Mouse (Mus musculus): ENCODE results near the gene Vamp1. TPM values are rescaled to one million over a fixed set of nuclear protein-coding genes. Genes with fewer than 3 reads are reported as not detected.
A peak's percentile ranks its signal among the peaks of the same experiment; 100 is the strongest.
"Not testable (repeated sequence)": the region's sequence is repeated elsewhere in the genome, so short reads cannot be mapped to it uniquely, and the experiment has no call there.

The Vamp1 gene
- polyA plus RNA-seq, 1 experiment from 2014 or later: 11.3 TPM

DNA sequence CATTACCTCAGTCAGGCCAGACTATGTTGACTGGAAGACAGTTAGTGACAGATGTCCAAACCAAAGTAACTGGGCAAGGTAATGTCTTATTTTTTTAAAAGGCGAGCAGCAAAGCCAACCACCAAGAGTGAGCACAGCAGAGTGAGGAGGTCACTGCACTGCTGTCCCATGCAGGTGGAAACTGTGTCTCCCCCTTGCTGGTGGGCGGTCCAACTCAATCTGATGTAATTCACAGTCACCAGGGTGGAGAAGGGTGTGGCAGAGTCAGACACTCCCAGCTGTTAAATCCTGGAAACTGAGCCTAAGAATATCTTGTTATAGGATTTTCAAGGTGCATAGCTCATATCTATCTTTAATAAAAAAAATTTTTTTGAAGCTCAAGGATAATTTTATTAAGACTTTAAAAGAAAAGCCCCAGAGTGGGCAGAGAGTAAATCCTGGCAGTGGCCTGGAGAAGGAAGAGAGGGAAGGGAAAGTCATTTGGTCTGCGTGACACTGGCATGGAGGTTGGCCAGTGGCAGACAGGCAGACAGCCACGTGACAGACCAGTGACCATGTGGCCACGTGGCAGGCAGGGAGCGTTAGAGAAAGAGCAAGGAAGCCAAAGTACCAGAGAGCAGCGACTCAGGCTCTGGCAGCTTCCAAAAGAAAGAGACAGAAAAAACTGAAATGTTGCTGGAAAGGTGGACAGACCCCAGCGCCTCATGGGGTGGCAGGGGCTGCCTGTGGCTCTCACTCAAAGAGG, 41.0 kb downstream of the Vamp1 start:
- H3K36me3 ChIP-seq: no peaks in the 10 kb centered on the region
- WGBS: 77% methylated on average over 8 of the region's 8 CpGs

DNA sequence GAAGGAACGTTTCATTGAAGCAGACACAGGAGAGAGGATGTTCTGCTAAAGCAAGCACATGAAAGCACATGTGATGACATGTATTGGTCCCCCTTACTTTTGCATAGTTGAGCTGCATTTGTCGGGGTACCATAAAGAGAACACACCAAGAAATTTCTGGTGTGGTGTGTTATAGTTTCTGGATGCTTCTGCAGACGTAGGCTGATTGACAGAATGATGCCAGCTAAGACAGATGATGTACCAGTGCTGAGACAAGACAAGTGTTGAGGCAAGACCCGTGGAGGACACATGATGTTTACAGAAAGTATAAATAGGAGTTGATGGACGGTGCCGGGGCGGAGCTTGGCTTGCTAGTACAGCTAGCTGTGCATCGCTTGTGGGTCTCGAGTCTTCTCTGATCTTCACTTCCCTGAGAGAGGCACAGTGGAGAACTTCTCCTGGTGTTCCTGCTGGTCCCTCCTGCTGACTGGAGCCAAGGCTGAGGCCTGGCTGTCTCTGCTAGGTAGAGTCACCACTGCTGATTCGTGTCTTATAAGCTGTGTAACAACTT, 44.7 kb downstream of the Vamp1 start:
- Histone ChIP-seq H3K27me3 (no peaks in the 10 kb centered on the region), H3K36me3 (no peaks in the 10 kb centered on the region), H3K4me2 (no peak overlapping the region), H3K9ac (no peak overlapping the region), H3K4me1 (replicated peaks) (no peaks in the 10 kb centered on the region; the same call in 1 of the 2 replicates), H3K9me3 (no peaks in the 10 kb centered on the region), H3K27ac (no peak overlapping the region), H3K4me3 (no peak overlapping the region)
- no peak for ATAC-seq (ENCODE audit: low FRiP score)
- WGBS: 85% methylated on average over 10 of the region's 10 CpGs

More for the DNA sequence above, 41.0 kb downstream of the Vamp1 start:
- Histone ChIP-seq H3K9ac (no peak overlapping the region), H3K27me3 (no peaks in the 10 kb centered on the region), H3K4me2 (no peak overlapping the region), H3K4me1 (replicated peaks) (no peaks in the 10 kb centered on the region; the same call in 1 of the 2 replicates), H3K4me3 (no peak overlapping the region), H3K9me3 (no peaks in the 10 kb centered on the region), H3K27ac (no peak overlapping the region)
- no peak for ATAC-seq (ENCODE audit: low FRiP score)

DNA sequence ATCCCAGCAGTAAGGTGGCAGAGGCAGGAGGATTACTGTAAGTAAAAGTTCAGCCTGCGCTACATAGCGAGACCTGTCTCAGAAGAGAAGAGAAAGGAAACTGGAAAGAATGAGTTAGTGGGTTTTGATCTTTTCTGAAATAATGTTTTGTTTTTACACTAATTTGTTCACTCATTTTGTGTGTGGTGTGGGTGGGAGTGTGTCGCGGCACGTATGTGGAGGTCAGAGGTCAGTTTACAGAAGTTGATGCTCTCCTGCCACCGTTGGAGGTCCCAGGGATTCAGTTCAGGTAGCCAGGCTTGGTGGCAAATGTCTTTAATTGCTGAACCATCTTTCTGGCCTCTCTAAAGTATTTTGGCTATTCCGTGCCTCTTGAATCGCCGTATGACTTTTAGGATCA, 48.9 kb downstream of the Vamp1 start:
- WGBS: 90% methylated on average over 9 of the region's 9 CpGs
- no peak overlapping the region for H3K4me2 ChIP-seq
- ATAC-seq (ENCODE audit: low FRiP score): no peak
- H3K27ac ChIP-seq: no peak overlapping the region
- no peak overlapping the region for H3K9ac ChIP-seq
- no peaks in the 10 kb centered on the region for H3K36me3 ChIP-seq
- no peaks in the 10 kb centered on the region for H3K9me3 ChIP-seq
- H3K4me3 ChIP-seq: no peak overlapping the region
- no peaks in the 10 kb centered on the region for H3K27me3 ChIP-seq
- no peaks in the 10 kb centered on the region; the same call in 1 of the 2 replicates for H3K4me1 ChIP-seq (replicated peaks)

DNA sequence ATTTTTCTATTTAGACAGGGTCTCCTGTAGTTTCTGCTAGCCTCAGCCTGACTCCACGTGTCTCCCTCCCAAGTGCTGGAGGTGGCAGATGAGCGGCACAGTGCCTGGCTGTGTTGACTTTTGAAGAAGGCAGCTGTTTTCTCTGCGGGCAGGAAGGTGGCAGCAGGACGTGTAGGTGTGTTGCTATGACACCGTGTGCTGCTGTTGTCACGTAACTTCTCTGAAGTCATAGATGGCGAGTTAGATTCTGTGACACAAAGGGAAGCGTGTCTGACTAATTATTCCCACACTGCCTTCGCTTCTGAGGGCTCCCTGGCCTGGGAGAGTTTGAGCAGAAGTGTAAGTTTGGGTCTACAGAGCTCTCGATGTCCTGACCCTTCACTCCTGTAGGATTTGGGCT, 49.9 kb downstream of the Vamp1 start:
- H3K9ac ChIP-seq: no peak overlapping the region
- WGBS: 57% methylated on average over 10 of the region's 10 CpGs
- H3K27ac ChIP-seq: no peak overlapping the region
- H3K4me2 ChIP-seq: no peak overlapping the region
- no peak for ATAC-seq (ENCODE audit: low FRiP score)
- no peaks in the 10 kb centered on the region; the same call in 1 of the 2 replicates for H3K4me1 ChIP-seq (replicated peaks)
- H3K36me3 ChIP-seq: no peaks in the 10 kb centered on the region
- no peaks in the 10 kb centered on the region for H3K9me3 ChIP-seq
- H3K4me3 ChIP-seq: no peak overlapping the region
- peaks cover 5% of the 10 kb centered on the region; the same call in 1 of the 2 replicates for H3K27me3 ChIP-seq

DNA sequence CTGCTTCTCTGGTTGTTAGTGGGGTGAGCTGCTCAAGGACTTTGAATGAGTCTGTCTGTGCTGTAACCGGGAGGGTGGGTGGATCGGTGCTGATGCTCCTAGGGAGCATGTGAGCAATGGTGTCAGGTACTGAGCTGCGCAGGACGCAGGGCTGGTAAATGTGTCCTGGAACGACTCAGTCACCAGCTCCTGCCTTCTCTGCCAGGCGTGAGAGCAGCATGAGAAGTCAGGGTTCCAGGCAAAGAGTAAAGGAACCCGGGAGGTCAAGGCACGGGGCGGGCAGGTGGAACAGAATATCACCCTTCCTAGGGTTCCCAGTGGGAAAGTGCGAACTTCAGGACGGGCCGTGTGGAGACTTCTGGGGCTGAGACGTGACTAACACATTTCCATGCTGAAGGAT, 50.7 kb downstream of the Vamp1 start:
- Histone ChIP-seq H3K4me2 (no peak overlapping the region), H3K27me3 (peaks cover 9% of the 10 kb centered on the region; the same call in 1 of the 2 replicates), H3K27ac (no peak overlapping the region), H3K9me3 (no peaks in the 10 kb centered on the region), H3K4me3 (no peak overlapping the region), H3K36me3 (no peaks in the 10 kb centered on the region), H3K4me1 (replicated peaks) (no peaks in the 10 kb centered on the region), H3K9ac (no peak overlapping the region)
- no peak for ATAC-seq (ENCODE audit: low FRiP score)
- WGBS: 73% methylated on average over 13 of the region's 13 CpGs

DNA sequence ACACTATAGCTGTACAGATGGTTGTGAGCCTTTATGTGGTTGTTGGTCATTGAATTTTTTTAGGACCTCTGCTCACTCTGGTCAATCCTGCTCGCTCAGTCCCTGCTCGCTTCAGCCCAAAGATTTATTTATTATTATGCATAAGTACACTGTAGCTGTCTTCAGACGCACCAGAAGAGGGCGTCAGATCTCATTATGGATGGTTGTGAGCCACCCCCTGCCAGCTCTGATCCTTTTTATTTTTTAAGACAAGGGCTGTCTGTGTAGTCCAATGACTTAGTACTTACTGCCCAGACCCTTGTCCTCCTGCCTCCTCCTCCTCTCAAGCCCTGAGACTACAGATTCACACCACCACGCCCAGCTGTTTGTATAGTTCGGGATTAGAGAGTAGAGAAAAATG, 51.2 kb downstream of the Vamp1 start:
- not testable (repeated sequence) for H3K9me3 ChIP-seq; H3K9ac ChIP-seq; H3K27me3 ChIP-seq; ATAC-seq (ENCODE audit: low FRiP score); H3K36me3 ChIP-seq; H3K4me2 ChIP-seq; H3K4me1 ChIP-seq (replicated peaks); H3K27ac ChIP-seq; H3K4me3 ChIP-seq
- 70% methylated on average over 6 of the region's 6 CpGs for WGBS

DNA sequence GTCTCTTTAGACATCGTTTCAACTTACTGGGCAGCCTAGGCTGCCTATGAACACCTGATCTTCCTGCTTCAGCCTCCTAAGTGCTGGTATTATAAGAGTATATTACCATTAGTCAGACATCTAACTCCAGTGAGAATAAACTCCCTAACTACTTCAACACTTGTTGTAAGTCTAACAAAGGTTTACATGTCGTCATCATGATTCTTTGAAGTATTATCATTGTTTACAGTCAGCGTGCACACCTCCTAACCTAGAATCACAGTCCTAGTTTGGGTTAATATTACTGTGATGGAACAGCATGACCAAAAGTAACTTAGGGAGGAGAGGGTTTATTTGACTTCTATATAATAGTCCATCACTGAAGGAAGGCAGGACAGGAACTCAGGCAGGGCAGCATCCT, 52.1 kb downstream of the Vamp1 start:
- H3K9ac ChIP-seq: no peak overlapping the region

DNA sequence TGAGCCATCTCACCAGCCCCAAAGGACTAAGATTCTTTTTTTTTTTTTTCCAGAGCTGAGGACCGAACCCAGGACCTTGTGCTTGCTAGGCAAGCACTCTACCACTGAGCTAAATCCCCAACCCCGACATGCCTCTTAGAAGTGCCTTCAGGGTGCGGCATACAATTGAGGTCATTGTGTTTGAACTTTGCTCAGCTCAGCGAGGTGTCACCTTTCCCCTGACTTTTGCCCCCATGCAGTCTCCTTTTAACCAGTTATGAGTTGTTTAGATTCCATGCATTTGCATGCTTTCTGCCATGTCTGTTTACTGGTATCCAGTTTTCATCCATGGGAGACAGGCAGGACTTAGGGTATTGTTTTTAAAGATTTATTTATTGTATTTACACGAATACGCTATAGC, 53.4 kb downstream of the Vamp1 start:
- Histone ChIP-seq H3K36me3 (no peaks in the 10 kb centered on the region), H3K27ac (no peak overlapping the region), H3K4me3 (no peak overlapping the region), H3K4me2 (no peak overlapping the region), H3K9ac (no peak overlapping the region), H3K4me1 (replicated peaks) (peaks cover 3% of the 10 kb centered on the region), H3K27me3 (peaks cover 14% of the 10 kb centered on the region; the same call in 1 of the 2 replicates), H3K9me3 (no peaks in the 10 kb centered on the region)
- 55% methylated on average over 6 of the region's 6 CpGs for WGBS
- no peak for ATAC-seq (ENCODE audit: low FRiP score)

More for the DNA sequence above, 52.1 kb downstream of the Vamp1 start:
- Histone ChIP-seq H3K4me3 (no peak overlapping the region), H3K9me3 (no peaks in the 10 kb centered on the region), H3K4me2 (no peak overlapping the region), H3K27me3 (peaks cover 9% of the 10 kb centered on the region; the same call in 1 of the 2 replicates), H3K36me3 (no peaks in the 10 kb centered on the region), H3K27ac (no peak overlapping the region), H3K4me1 (replicated peaks) (peaks cover 3% of the 10 kb centered on the region)
- no peak for ATAC-seq (ENCODE audit: low FRiP score)
- 85% methylated on average over 3 of the region's 3 CpGs for WGBS

DNA sequence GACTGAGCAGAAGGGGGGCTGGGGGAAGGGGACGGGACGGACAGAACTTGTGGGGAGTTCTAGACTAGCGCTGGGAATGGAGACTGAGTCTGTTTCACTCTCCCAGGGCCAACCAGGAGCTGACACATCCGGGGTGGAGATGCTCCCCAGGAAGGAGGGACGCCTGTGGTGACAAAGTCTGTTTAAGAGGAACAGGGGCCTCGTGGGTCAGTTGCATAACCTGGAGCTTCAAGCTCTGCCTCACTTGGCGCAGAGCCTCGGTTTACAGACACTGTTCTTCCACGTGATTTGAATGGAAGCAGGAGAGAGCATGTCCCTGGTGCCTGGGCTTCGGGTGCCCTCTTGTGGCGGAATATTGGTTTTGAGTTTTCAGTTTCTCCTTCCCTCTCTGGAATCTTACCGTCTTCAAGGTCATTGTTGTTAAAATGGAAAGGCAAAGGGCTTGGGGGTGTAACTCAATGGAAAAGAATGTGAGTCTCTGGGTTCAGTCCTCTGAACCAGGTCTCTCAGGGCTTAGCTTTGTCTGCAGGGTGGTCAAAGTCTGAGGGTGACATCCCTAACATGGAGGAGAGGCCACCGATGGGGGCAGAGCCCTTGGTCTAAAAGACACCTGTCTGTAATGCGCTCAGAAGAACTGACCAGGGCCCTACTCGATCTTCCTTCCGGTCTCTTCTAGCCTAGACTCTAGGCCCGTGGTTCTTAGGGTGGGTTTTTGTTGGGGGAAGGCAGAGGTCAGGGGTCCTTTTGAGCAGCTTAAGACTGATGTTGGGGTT, 56.3 kb downstream of the Vamp1 start:
- WGBS: 22% methylated on average over 17 of the region's 17 CpGs
- ATAC-seq (ENCODE audit: low FRiP score): peak; percentile 88
- no peak overlapping the region for H3K4me3 ChIP-seq

DNA sequence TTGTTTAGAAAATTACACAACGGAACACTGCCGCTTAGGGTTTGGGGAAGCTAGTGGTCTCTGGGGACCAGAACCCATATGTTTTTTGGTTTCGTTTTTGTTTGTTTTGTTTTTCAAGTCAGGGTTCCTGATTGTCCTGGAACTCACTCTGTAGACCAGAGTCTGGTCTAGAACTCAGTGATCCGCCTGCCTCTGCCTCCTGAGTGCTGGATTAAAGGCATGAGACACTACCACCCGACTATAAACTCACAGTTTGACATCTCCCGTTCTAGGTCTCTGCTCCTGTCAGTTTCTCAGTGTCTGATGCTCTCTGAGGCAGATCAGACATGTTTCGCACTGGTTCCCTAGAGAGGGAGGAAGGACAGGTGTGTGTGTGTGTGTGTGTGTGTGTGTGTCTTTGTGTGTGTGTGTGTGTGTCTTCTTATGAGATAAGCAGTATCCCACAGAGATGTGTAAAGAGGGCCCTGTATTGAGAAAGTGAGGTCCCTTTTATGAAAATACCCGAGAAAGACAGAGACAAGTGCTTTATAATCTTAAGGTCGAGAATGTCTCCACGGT, 57.0 kb downstream of the Vamp1 start:
- Histone ChIP-seq H3K36me3 (no peaks in the 10 kb centered on the region), H3K9me3 (no peaks in the 10 kb centered on the region), H3K27me3 (peaks cover 16% of the 10 kb centered on the region; the same call in 1 of the 2 replicates), H3K4me1 (replicated peaks) (peaks cover 3% of the 10 kb centered on the region), H3K4me3 (no peak overlapping the region), H3K9ac (no peak overlapping the region), H3K4me2 (no peak overlapping the region), H3K27ac (no peak overlapping the region)
- 79% methylated on average over 10 of the region's 10 CpGs for WGBS
- ATAC-seq (ENCODE audit: low FRiP score): no peak

More for the DNA sequence above, 56.3 kb downstream of the Vamp1 start:
- peak overlapping the region; percentile 44 for H3K4me2 ChIP-seq
- H3K36me3 ChIP-seq: no peaks in the 10 kb centered on the region
- peaks cover 3% of the 10 kb centered on the region for H3K4me1 ChIP-seq (replicated peaks)
- H3K27me3 ChIP-seq: peaks cover 16% of the 10 kb centered on the region; the same call in 1 of the 2 replicates
- H3K27ac ChIP-seq: no peak overlapping the region
- no peak overlapping the region for H3K9ac ChIP-seq
- H3K9me3 ChIP-seq: no peaks in the 10 kb centered on the region

DNA sequence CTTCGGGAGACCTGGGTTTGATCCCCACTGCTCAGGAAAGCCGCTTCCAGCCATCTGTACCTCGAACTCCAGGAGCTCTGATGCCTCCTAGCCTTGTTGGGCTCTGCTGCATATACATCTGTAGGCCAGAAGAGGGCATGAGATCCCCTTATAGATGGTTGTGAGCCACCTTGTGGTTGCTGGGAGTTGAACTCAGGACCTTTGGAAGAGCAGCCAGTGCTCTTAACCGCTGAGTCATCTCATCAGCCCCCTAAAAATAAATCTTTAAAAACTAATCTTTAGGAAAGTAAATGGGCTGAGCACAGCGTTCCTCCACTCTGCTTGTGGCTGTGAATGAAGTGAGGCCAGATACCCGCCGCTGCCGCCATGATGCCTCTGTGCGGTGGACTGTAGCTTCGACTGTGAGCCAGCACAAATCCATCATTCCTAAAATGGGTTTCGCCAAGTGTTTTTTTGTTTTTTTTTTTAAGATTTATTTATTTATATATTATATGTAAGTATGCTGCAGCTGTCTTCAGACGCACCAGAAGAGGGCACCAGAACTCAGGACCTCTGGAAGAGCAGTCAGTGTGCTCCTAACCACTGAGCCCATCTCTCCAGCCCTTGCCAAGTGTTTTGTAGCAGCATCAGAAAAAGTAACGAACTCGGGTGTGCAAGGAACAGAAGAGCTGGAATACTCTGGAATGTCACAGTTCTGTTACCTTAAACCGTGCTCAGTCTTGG, 59.7 kb downstream of the Vamp1 start:
- 60% methylated on average over 15 of the region's 15 CpGs for WGBS
- H3K27ac ChIP-seq: no peak overlapping the region
- H3K4me1 ChIP-seq (replicated peaks): peaks cover 3% of the 10 kb centered on the region
- H3K36me3 ChIP-seq: no peaks in the 10 kb centered on the region
- no peak overlapping the region for H3K4me2 ChIP-seq
- no peak overlapping the region for H3K9ac ChIP-seq
- H3K9me3 ChIP-seq: no peaks in the 10 kb centered on the region
- no peak for ATAC-seq (ENCODE audit: low FRiP score)
- no peak overlapping the region for H3K4me3 ChIP-seq
- H3K27me3 ChIP-seq: peaks cover 13% of the 10 kb centered on the region; the same call in 1 of the 2 replicates

DNA sequence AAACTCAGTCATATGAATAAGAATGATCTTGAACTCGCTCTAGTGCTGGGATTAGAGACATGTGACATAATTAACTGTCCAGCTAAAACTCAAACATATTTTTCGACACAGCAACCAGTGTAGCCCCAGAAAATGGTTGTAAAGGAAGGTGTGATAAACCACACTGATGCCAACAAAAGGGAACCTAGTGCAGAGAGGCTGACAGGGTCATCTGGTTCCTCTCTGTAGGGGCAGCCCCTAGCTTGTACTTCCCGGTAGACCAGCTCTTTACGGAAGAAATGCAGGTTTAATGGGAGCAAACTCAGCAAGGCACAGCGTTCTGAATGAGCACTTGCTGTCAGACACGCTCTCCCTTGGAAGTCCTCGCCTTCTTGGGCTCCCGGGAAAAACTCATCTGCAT, 64.4 kb downstream of the Vamp1 start:
- WGBS: 59% methylated on average over 8 of the region's 8 CpGs
- Histone ChIP-seq H3K4me3 (no peak overlapping the region), H3K4me1 (replicated peaks) (no peaks in the 10 kb centered on the region), H3K9ac (no peak overlapping the region), H3K27ac (no peak overlapping the region), H3K36me3 (no peaks in the 10 kb centered on the region), H3K27me3 (no peaks in the 10 kb centered on the region), H3K9me3 (no peaks in the 10 kb centered on the region), H3K4me2 (no peak overlapping the region)
- ATAC-seq (ENCODE audit: low FRiP score): no peak

All from hindbrain, embryonic 13.5 days (tissue).